Mouse (Mus musculus): ENCODE measurements at regions not wholly inside any gene's neighbourhood (a gene's known extent, or its start where the extent isn't known, plus 50 kb on each side); places are given as distances from the start of the nearest gene placed in this dataset.

DNA sequence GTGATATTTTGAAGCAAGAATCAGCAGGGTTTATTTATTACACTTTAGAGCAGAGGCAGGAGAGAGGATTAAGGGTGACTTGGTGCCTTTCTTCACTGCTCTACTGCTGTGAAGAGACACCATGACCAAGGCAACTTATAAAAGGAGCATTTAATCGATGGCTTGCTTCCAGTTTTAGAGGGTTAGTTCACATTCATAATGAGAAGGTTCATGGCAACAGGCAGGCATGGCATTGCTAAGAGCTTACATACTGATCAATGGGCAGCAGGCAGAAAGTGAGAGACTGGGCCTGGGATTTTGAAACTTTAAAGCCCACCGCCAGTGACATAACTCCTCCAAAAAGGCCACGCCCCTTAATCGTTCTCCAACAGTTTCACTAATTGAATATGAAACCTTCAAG lies 89.7 kb upstream of the Frmd4a start:
- DNase-seq (ENCODE audit: low read depth in 3 of 3, low spot score in 3 of 3) (no peak), ATAC-seq (ENCODE audit: insufficient read depth) (no peak)
- Histone ChIP-seq H3K27ac (no peak overlapping the region), H3K9ac (replicated peaks) (no peak overlapping the region), H3K36me3 (replicated peaks; ENCODE audit: control insufficient read depth, insufficient read depth, low read depth) (no peaks in the 10 kb centered on the region), H3K9me3 (ENCODE audit: control insufficient read depth, low read length) (no peaks in the 10 kb centered on the region), H3K4me3 (ENCODE audit: insufficient read depth in 1 of 2, low read depth in 2 of 2, low read length in 2 of 2) (no peak overlapping the region), H3K4me1 (replicated peaks; ENCODE audit: control insufficient read depth in 2 of 2, insufficient read depth in 2 of 2, low read length in 1 of 2) (no peaks in the 10 kb centered on the region), H3K27me3 (ENCODE audit: control insufficient read depth, insufficient read depth, low read length) (no peaks in the 10 kb centered on the region), H3K4me2 (ENCODE audit: low read depth) (no peak overlapping the region)
- WGBS (ENCODE audit: insufficient replicate concordance) = 69% methylated on average over 4 of the region's 4 CpGs
- TF ChIP-seq EP300 (IDR thresholded peaks at IDR 0.05; ENCODE audit: low read depth) (no peak), CTCF (IDR thresholded peaks at IDR 0.05; ENCODE audit: low read depth) (no peak)

DNA sequence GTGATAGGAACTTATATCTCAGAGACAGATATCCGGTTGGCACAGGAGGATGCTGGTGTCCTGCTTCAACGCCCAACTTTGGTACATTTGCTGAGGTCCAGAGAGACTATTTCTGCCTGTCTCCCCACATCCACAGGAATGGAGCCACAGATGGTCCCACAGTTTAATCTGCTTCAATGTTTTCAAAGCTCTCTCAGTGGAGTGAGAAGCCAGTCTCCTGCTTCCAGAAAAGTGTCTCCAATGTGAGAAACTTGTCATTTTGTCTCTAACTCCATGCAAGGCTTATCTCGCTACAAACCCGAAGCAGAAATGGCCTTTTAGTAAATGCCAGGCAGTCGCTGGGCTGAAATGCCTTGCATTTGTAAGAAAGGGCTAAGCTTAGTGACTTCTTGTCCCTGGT lies 86.9 kb upstream of the Frmd4a start:
- Histone ChIP-seq H3K36me3 (replicated peaks; ENCODE audit: control insufficient read depth, insufficient read depth, low read depth) (no peaks in the 10 kb centered on the region), H3K9ac (replicated peaks) (no peak overlapping the region), H3K27ac (no peak overlapping the region), H3K4me1 (replicated peaks; ENCODE audit: control insufficient read depth in 2 of 2, insufficient read depth in 2 of 2, low read length in 1 of 2) (no peaks in the 10 kb centered on the region), H3K27me3 (ENCODE audit: control insufficient read depth, insufficient read depth, low read length) (no peaks in the 10 kb centered on the region), H3K9me3 (ENCODE audit: control insufficient read depth, low read length) (no peaks in the 10 kb centered on the region), H3K4me2 (ENCODE audit: low read depth) (no peak overlapping the region), H3K4me3 (ENCODE audit: insufficient read depth in 1 of 2, low read depth in 2 of 2, low read length in 2 of 2) (no peak overlapping the region)
- WGBS (ENCODE audit: insufficient replicate concordance) = 57% methylated on average over 5 of the region's 5 CpGs
- DNase-seq (ENCODE audit: low read depth in 3 of 3, low spot score in 3 of 3) (no peak), ATAC-seq (ENCODE audit: insufficient read depth) (no peak)
- TF ChIP-seq EP300 (IDR thresholded peaks at IDR 0.05; ENCODE audit: low read depth) = no peak

DNA sequence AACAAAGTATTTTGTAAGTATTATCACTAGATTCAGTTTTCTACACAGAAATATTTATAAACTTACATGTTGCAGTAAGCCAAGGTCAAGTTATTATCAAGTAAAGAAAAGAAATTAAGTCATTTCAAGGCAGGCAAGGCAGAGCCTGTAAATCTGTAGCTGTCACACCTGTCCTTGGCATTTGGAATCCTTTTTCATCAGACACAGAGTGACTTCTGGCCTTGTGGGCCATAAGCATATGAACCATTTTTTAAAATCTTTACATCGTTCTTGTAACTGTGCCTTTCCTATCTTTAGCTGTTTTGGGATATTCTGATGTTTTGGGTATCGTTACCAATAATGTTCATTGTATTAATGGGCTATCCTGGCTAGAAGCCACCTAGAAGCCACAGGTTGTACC lies 76.7 kb upstream of the Frmd4a start:
- ATAC-seq (ENCODE audit: insufficient read depth) = no peak
- TF ChIP-seq CTCF (IDR thresholded peaks at IDR 0.05; ENCODE audit: low read depth) = no peak
- no peak for TF ChIP-seq EP300 (IDR thresholded peaks at IDR 0.05; ENCODE audit: low read depth)
- DNase-seq (ENCODE audit: low read depth in 3 of 3, low spot score in 3 of 3) = no peak
- Histone ChIP-seq H3K4me2 (ENCODE audit: low read depth) (no peak overlapping the region), H3K36me3 (replicated peaks; ENCODE audit: control insufficient read depth, insufficient read depth, low read depth) (no peaks in the 10 kb centered on the region), H3K27me3 (ENCODE audit: control insufficient read depth, insufficient read depth, low read length) (no peaks in the 10 kb centered on the region), H3K4me1 (replicated peaks; ENCODE audit: control insufficient read depth in 2 of 2, insufficient read depth in 2 of 2, low read length in 1 of 2) (no peaks in the 10 kb centered on the region), H3K9ac (replicated peaks) (no peak overlapping the region), H3K27ac (no peak overlapping the region), H3K9me3 (ENCODE audit: control insufficient read depth, low read length) (no peaks in the 10 kb centered on the region), H3K4me3 (ENCODE audit: insufficient read depth in 1 of 2, low read depth in 2 of 2, low read length in 2 of 2) (no peak overlapping the region)
- 52% methylated on average over 2 of the region's 2 CpGs for WGBS (ENCODE audit: insufficient replicate concordance)

DNA sequence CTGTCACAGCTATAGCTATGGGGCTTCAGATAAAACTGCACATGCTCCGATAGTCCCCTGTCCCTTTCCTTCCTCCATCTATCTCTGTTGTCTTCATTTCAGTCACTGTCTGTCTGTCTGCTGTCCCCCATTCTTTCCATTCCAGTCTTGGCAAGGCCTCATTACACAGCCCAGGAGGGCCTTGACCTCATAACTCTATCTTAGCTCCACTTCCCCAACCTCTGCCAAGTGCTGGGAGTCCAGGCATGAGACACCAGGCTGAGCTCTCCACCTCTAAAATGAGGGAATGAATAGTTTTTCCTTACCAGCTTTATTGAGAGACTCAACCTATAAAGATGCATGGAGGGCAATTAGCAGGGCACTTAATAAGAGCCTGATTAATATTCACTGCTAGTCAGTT lies 76.0 kb upstream of the Frmd4a start:
- H3K9me3 ChIP-seq (ENCODE audit: control insufficient read depth, low read length) = no peaks in the 10 kb centered on the region
- no peaks in the 10 kb centered on the region for H3K36me3 ChIP-seq (replicated peaks; ENCODE audit: control insufficient read depth, insufficient read depth, low read depth)
- no peak overlapping the region for H3K4me3 ChIP-seq (ENCODE audit: insufficient read depth in 1 of 2, low read depth in 2 of 2, low read length in 2 of 2)
- no peak for TF ChIP-seq EP300 (IDR thresholded peaks at IDR 0.05; ENCODE audit: low read depth)
- TF ChIP-seq CTCF (IDR thresholded peaks at IDR 0.05; ENCODE audit: low read depth) = no peak
- H3K27me3 ChIP-seq (ENCODE audit: control insufficient read depth, insufficient read depth, low read length) = no peaks in the 10 kb centered on the region
- no peak overlapping the region for H3K27ac ChIP-seq
- no peak overlapping the region for H3K4me2 ChIP-seq (ENCODE audit: low read depth)
- ATAC-seq (ENCODE audit: insufficient read depth) (no peak), DNase-seq (ENCODE audit: low read depth in 3 of 3, low spot score in 3 of 3) (no peak)
- no peaks in the 10 kb centered on the region for H3K4me1 ChIP-seq (replicated peaks; ENCODE audit: control insufficient read depth in 2 of 2, insufficient read depth in 2 of 2, low read length in 1 of 2)
- no peak overlapping the region for H3K9ac ChIP-seq (replicated peaks)
- WGBS (ENCODE audit: insufficient replicate concordance) = 73% methylated on average over 1 of the region's 1 CpGs

DNA sequence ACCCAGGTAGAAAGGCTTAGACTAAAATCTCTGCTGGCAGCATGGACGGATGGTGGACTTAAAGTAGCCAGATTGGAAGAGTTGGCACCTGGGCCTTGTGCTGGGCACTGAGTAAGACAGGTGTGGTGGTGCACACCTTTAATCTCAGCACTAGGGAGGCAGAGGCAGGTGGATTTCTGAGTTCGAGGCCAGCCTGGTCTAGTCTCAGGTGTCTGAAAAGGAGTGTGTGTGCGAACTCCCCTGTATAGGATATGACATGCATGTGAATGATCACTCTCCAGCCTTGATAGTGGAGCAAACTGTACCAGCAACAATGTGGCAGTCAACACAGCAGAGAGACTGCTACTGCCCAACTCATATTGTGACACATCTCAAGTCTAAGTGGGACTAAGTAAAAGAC lies 70.1 kb upstream of the Frmd4a start:
- H3K4me2 ChIP-seq (ENCODE audit: low read depth) = no peak overlapping the region
- no peaks in the 10 kb centered on the region for H3K9me3 ChIP-seq (ENCODE audit: control insufficient read depth, low read length)
- 66% methylated on average over 3 of the region's 3 CpGs for WGBS (ENCODE audit: insufficient replicate concordance)
- TF ChIP-seq EP300 (IDR thresholded peaks at IDR 0.05; ENCODE audit: low read depth) (no peak), CTCF (IDR thresholded peaks at IDR 0.05; ENCODE audit: low read depth) (no peak)
- ATAC-seq (ENCODE audit: insufficient read depth) (no peak), DNase-seq (ENCODE audit: low read depth in 3 of 3, low spot score in 3 of 3) (no peak)
- H3K36me3 ChIP-seq (replicated peaks; ENCODE audit: control insufficient read depth, insufficient read depth, low read depth) = no peaks in the 10 kb centered on the region
- no peaks in the 10 kb centered on the region for H3K27me3 ChIP-seq (ENCODE audit: control insufficient read depth, insufficient read depth, low read length)
- H3K4me3 ChIP-seq (ENCODE audit: insufficient read depth in 1 of 2, low read depth in 2 of 2, low read length in 2 of 2) = no peak overlapping the region
- H3K9ac ChIP-seq (replicated peaks) = no peak overlapping the region
- no peaks in the 10 kb centered on the region for H3K4me1 ChIP-seq (replicated peaks; ENCODE audit: control insufficient read depth in 2 of 2, insufficient read depth in 2 of 2, low read length in 1 of 2)
- no peak overlapping the region for H3K27ac ChIP-seq

DNA sequence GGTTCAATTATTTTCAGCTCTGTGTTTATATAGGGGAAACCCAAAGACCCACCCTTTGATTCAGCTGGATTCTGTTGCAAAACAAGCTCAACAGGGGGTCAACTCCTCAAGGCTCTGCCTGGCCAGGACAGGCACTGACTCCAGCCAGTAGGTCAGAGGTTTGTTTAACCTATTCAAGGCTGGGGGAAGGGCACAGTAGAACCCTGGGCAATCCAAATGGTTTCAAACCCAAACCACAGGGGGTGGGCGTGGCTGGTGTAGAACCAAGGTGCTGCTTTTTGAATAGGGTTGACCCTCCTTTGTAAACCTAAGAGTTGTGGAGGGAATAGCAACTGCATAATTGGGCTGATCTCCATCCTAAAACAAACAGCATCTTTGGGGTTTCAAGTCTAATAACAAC lies 69.2 kb upstream of the Frmd4a start:
- Histone ChIP-seq H3K27me3 (ENCODE audit: control insufficient read depth, insufficient read depth, low read length) (no peaks in the 10 kb centered on the region), H3K36me3 (replicated peaks; ENCODE audit: control insufficient read depth, insufficient read depth, low read depth) (no peaks in the 10 kb centered on the region), H3K4me1 (replicated peaks; ENCODE audit: control insufficient read depth in 2 of 2, insufficient read depth in 2 of 2, low read length in 1 of 2) (no peaks in the 10 kb centered on the region), H3K27ac (no peak overlapping the region), H3K4me2 (ENCODE audit: low read depth) (no peak overlapping the region), H3K4me3 (ENCODE audit: insufficient read depth in 1 of 2, low read depth in 2 of 2, low read length in 2 of 2) (no peak overlapping the region), H3K9ac (replicated peaks) (no peak overlapping the region), H3K9me3 (ENCODE audit: control insufficient read depth, low read length) (no peaks in the 10 kb centered on the region)
- no peak for TF ChIP-seq CTCF (IDR thresholded peaks at IDR 0.05; ENCODE audit: low read depth)
- TF ChIP-seq EP300 (IDR thresholded peaks at IDR 0.05; ENCODE audit: low read depth) = no peak
- ATAC-seq (ENCODE audit: insufficient read depth) = no peak
- 26% methylated on average over 1 of the region's 1 CpGs for WGBS (ENCODE audit: insufficient replicate concordance)
- DNase-seq (ENCODE audit: low read depth in 3 of 3, low spot score in 3 of 3) = no peak
